Mouse (Mus musculus): ENCODE results near the gene Prox1.

Prox1 gene

GRCm38 (mm10) chr1:190169911-190170818 lies at the start of gene Prox1:
TSS of gene Prox1 (minus strand) at chr1:190170714.
- peak; percentile 30 to 53 for DNase-seq (ENCODE audit: low spot score in 2 of 2)

- DNase-seq (ENCODE audit: low spot score in 2 of 2) = no peak
These were observed 46.1 kb upstream of the Prox1 start for GRCm38 (mm10) chr1:190216621-190217020.

GRCm38 (mm10) chr1:190214626-190215025 lies 44.1 kb upstream of the Prox1 start:
- DNase-seq (ENCODE audit: low spot score in 2 of 2) = no peak

- no peak for DNase-seq (ENCODE audit: low spot score in 2 of 2)
These were observed 42.7 kb upstream of the Prox1 start for GRCm38 (mm10) chr1:190213175-190213574.

- no peak for DNase-seq (ENCODE audit: low spot score in 2 of 2)
These were observed 36.7 kb upstream of the Prox1 start for GRCm38 (mm10) chr1:190207246-190207645.

GRCm38 (mm10) chr1:190205691-190206090 lies 35.2 kb upstream of the Prox1 start:
- no peak for DNase-seq (ENCODE audit: low spot score in 2 of 2)

GRCm38 (mm10) chr1:190204378-190205070 lies 34.0 kb upstream of the Prox1 start:
- DNase-seq (ENCODE audit: low spot score in 2 of 2) = no peak

- DNase-seq (ENCODE audit: low spot score in 2 of 2) = no peak
These were observed 31.2 kb upstream of the Prox1 start for GRCm38 (mm10) chr1:190201696-190202095.

- no peak for DNase-seq (ENCODE audit: low spot score in 2 of 2)
These were observed 30.5 kb upstream of the Prox1 start for GRCm38 (mm10) chr1:190200996-190201395.

GRCm38 (mm10) chr1:190198247-190198646 lies 27.7 kb upstream of the Prox1 start:
- DNase-seq (ENCODE audit: low spot score in 2 of 2) = no peak

GRCm38 (mm10) chr1:190192011-190192410 lies 21.5 kb upstream of the Prox1 start:
- DNase-seq (ENCODE audit: low spot score in 2 of 2) = no peak

GRCm38 (mm10) chr1:190190231-190190965 lies 19.9 kb upstream of the Prox1 start:
- DNase-seq (ENCODE audit: low spot score in 2 of 2) = no peak

GRCm38 (mm10) chr1:190189125-190189524 lies 18.6 kb upstream of the Prox1 start:
- no peak for DNase-seq (ENCODE audit: low spot score in 2 of 2)

- no peak for DNase-seq (ENCODE audit: low spot score in 2 of 2)
These were observed 15.8 kb upstream of the Prox1 start for GRCm38 (mm10) chr1:190186336-190186735.

GRCm38 (mm10) chr1:190185284-190185683 lies 14.8 kb upstream of the Prox1 start:
- DNase-seq (ENCODE audit: low spot score in 2 of 2) = no peak

GRCm38 (mm10) chr1:190183574-190183973 lies 13.1 kb upstream of the Prox1 start:
- no peak for DNase-seq (ENCODE audit: low spot score in 2 of 2)

- no peak for DNase-seq (ENCODE audit: low spot score in 2 of 2)
These were observed 11.3 kb upstream of the Prox1 start for GRCm38 (mm10) chr1:190181765-190182164.

- no peak for DNase-seq (ENCODE audit: low spot score in 2 of 2)
These were observed 10.3 kb upstream of the Prox1 start for GRCm38 (mm10) chr1:190180861-190181260.

- DNase-seq (ENCODE audit: low spot score in 2 of 2) = no peak
These were observed 6.4 kb upstream of the Prox1 start for GRCm38 (mm10) chr1:190176961-190177360.

GRCm38 (mm10) chr1:190174671-190175661 lies 4.5 kb upstream of the Prox1 start:
- DNase-seq (ENCODE audit: low spot score in 2 of 2) = no peak

GRCm38 (mm10) chr1:190174231-190174630 lies 3.7 kb upstream of the Prox1 start:
- DNase-seq (ENCODE audit: low spot score in 2 of 2) = no peak

Measured in frontal cortex, postnatal 14 days (tissue).